9 mouse cellular contexts compared by ENCODE assay signal in genomic region chr2:168588591-168589367, GRCm38 (mm10). TPM values are rescaled to one million over a fixed set of nuclear protein-coding genes. Genes with fewer than 3 reads are reported as not detected.
A peak's percentile ranks its signal among the peaks of the same experiment; 100 is the strongest.
DNase-seq lines count a peak whose midpoint lies in the region; ATAC-seq lines count a peak whose summit lies in the region.
"Had no signal": no experiment of that assay in that cellular context is flagged by ENCODE, and none has a peak within 500 bp of the region (broad histone marks: within the 10 kb centered on the region; RNA-seq: fewer than 3 reads in every experiment).

No protein-coding gene starts in this region.

- ATAC-seq in frontal cortex, adult (ENCODE audit: low TSS enrichment), result peak; percentile 67
- ATAC-seq in megakaryocyte, adult 5-6 weeks (ENCODE audit: poor library complexity, severe bottlenecking), result no peak
- ATAC-seq in hindbrain, embryonic 14.5 days (ENCODE audit: low FRiP score), result no peak
- no peak for ATAC-seq in stomach, embryonic 14.5 days (ENCODE audit: insufficient number of reproducible peaks, insufficient read depth, low FRiP score, low read depth)

- no peaks in the 10 kb centered on the region for H3K9me3 ChIP-seq in megakaryocyte, embryonic 14.5 days
- H3K9me3 ChIP-seq in hindbrain, embryonic 14.5 days (ENCODE audit: control insufficient read depth, low read length), result no peaks in the 10 kb centered on the region
- H3K9me3 ChIP-seq in stomach, embryonic 14.5 days (ENCODE audit: control insufficient read depth, low read depth, low read length), result no peaks in the 10 kb centered on the region
- H3K9me3 ChIP-seq: embryonic facial prominence, embryonic 12.5 days had no signal

- no peak overlapping the region for H3K9ac ChIP-seq in hindbrain, embryonic 14.5 days
- H3K9ac ChIP-seq in stomach, embryonic 14.5 days (replicated peaks; ENCODE audit: low read depth, low read length), result no peak overlapping the region
- H3K9ac ChIP-seq: embryonic facial prominence, embryonic 12.5 days had no signal

- H3K36me3 ChIP-seq in megakaryocyte, embryonic 14.5 days (replicated peaks; ENCODE audit: low read length), result peaks cover 5% of the 10 kb centered on the region
- H3K36me3 ChIP-seq in hindbrain, embryonic 14.5 days (replicated peaks; ENCODE audit: control insufficient read depth, insufficient read depth), result no peaks in the 10 kb centered on the region
- H3K36me3 ChIP-seq in stomach, embryonic 14.5 days (ENCODE audit: control insufficient read depth, insufficient read depth, low read length), result no peaks in the 10 kb centered on the region
- H3K36me3 ChIP-seq: embryonic facial prominence, embryonic 12.5 days had no signal

- H3K27ac ChIP-seq in hindbrain, embryonic 14.5 days, result no peak overlapping the region
- no peak overlapping the region for H3K27ac ChIP-seq in stomach, embryonic 14.5 days (ENCODE audit: low read length)
- H3K27ac ChIP-seq: embryonic facial prominence, embryonic 12.5 days had no signal

- peak overlapping the region; percentile 95 for H3K4me3 ChIP-seq in megakaryocyte, embryonic 14.5 days (replicated peaks)
- no peak overlapping the region for H3K4me3 ChIP-seq in hindbrain, embryonic 14.5 days (replicated peaks; ENCODE audit: low read length)
- peak overlapping the region; percentile 40; the same call in 1 of the 2 replicates for H3K4me3 ChIP-seq in stomach, embryonic 14.5 days (ENCODE audit: low read depth, low read length)

- H3K4me1 ChIP-seq in megakaryocyte, embryonic 14.5 days, result peaks cover 80% of the 10 kb centered on the region
- H3K4me1 ChIP-seq in hindbrain, embryonic 14.5 days (replicated peaks; ENCODE audit: control insufficient read depth, insufficient read depth, low read length), result peaks cover 25% of the 10 kb centered on the region
- H3K4me1 ChIP-seq in stomach, embryonic 14.5 days (ENCODE audit: control insufficient read depth, insufficient read depth, low read length), result peaks cover 12% of the 10 kb centered on the region; the same call in 1 of the 2 replicates

- no peak for DNase-seq in frontal cortex, postnatal 10 days (ENCODE audit: low spot score in 2 of 2)
- peak; percentile 49 for DNase-seq in hindbrain, embryonic 14.5 days (ENCODE audit: low spot score)
- DNase-seq in spleen, adult 12 weeks (ENCODE audit: low spot score), result no peak
- no peak for DNase-seq in testis, postnatal 14 days (ENCODE audit: low spot score)

- WGBS in hindbrain, embryonic 14.5 days, result 47% methylated on average over 11 of the region's 11 CpGs
- 62% methylated on average over 11 of the region's 11 CpGs for WGBS in stomach, embryonic 14.5 days

- H3K4me2 ChIP-seq in hindbrain, embryonic 14.5 days (replicated peaks), result no peak overlapping the region
- H3K4me2 ChIP-seq in stomach, embryonic 14.5 days (replicated peaks; ENCODE audit: low read depth, low read length), result peak overlapping the region; percentile 52; the same call in 1 of the 2 replicates

- H3K27me3 ChIP-seq in megakaryocyte, embryonic 14.5 days (replicated peaks), result peaks cover 17% of the 10 kb centered on the region
- peaks cover 31% of the 10 kb centered on the region for H3K27me3 ChIP-seq in hindbrain, embryonic 14.5 days (ENCODE audit: control insufficient read depth, insufficient read depth, low read length)
- peaks cover 19% of the 10 kb centered on the region for H3K27me3 ChIP-seq in stomach, embryonic 14.5 days (ENCODE audit: control insufficient read depth, insufficient read depth, low read length)

RNA-seq across cellular contexts. Expression of gene Nfatc2, which starts 12.7 kb away (rescaled TPM):
- 1.0 and 2.8 TPM in 2 replicates for polyA plus RNA-seq in megakaryocyte, embryonic 14.5 days (2012; ENCODE audit: insufficient read depth, low replicate concordance)
- 12.9 and 14.1 TPM in 2 replicates for total RNA-seq in megakaryocyte, adult 5-6 weeks (2015)
- total RNA-seq in megakaryocyte, adult 5-6 weeks (2017), result 3.2 and 6.4 TPM in 2 replicates
- 3.4 and 3.7 TPM in 2 replicates for polyA plus RNA-seq in hindbrain, embryonic 14.5 days (2014; fragmentation: Nextera tagmentation; extraction: Ambion mirVana)
- polyA plus RNA-seq in stomach, embryonic 14.5 days (2014; fragmentation: Nextera tagmentation; extraction: Ambion mirVana), result 3.0 and 3.5 TPM in 2 replicates
